Mouse (Mus musculus) inflammation-experienced regulatory T-cells, adult 16 weeks (primary cell): ENCODE results near the gene 2810408A11Rik. TPM values are rescaled to one million over a fixed set of nuclear protein-coding genes. Genes with fewer than 3 reads are reported as not detected.

Source experiments
- polyA plus RNA-seq: library from polyadenylated mRNA; unstranded; fragments of 100-300 nt; shearing (Covaris generic); gene quantifications from one replicate; pipeline ENCODE4 v1.2.1, GENCODE M21; 2017

The 2810408A11Rik gene
- 3.0 TPM for polyA plus RNA-seq

GRCm38 (mm10) chr11:69900471-69901405, at the start of gene 2810408A11Rik, which contains the start of gene Neurl4:
Gene 2810408A11Rik, minus strand, starts transcription at chr11:69900987.
Gene Neurl4, plus strand, starts transcription at chr11:69901072.

GRCm38 (mm10) chr11:69948066-69948762, 47.4 kb upstream of the 2810408A11Rik start, which contains the start of gene Slc2a4:
Gene Slc2a4, minus strand, starts transcription at chr11:69948188.

GRCm38 (mm10) chr11:69935137-69935879, 34.5 kb upstream of the 2810408A11Rik start, which contains the start of gene Ybx2:
Gene Ybx2, plus strand, starts transcription at chr11:69935796.

GRCm38 (mm10) chr11:69921114-69922011, 20.6 kb upstream of the 2810408A11Rik start, which contains the start of gene Eif5a:
Gene Eif5a, minus strand, starts transcription at chr11:69921958.

GRCm38 (mm10) chr11:69913554-69914371, 13.0 kb upstream of the 2810408A11Rik start, which contains the start of gene Gps2:
Gene Gps2, plus strand, starts transcription at chr11:69913888.

GRCm38 (mm10) chr11:69895291-69895690, 5.5 kb downstream of the 2810408A11Rik start, which contains the start of gene Acap1:
Gene Acap1, minus strand, starts transcription at chr11:69895539.

GRCm38 (mm10) chr11:69880853-69881603, 19.8 kb downstream of the 2810408A11Rik start, which contains the start of gene Kctd11:
Gene Kctd11, minus strand, starts transcription at chr11:69881406.

GRCm38 (mm10) chr11:69877878-69878277, 22.9 kb downstream of the 2810408A11Rik start, which contains the start of gene Tmem95:
Gene Tmem95, minus strand, starts transcription at chr11:69878018.

GRCm38 (mm10) chr11:69858113-69858998, 42.4 kb downstream of the 2810408A11Rik start, which contains the start of gene Tnk1:
Gene Tnk1, minus strand, starts transcription at chr11:69858730.

Other genes with a start within 250 kb of the 2810408A11Rik start
- gene Sox15, start 245.7 kb downstream of the 2810408A11Rik start, polyA plus RNA-seq, result not detected
- 56.1 TPM for gene Mpdu1, start 238.3 kb downstream of the 2810408A11Rik start, polyA plus RNA-seq
- 10.3 TPM for gene Cd68, start 234.8 kb downstream of the 2810408A11Rik start, polyA plus RNA-seq
- gene Eif4a1, start 228.6 kb downstream of the 2810408A11Rik start, polyA plus RNA-seq, result 508 TPM
- gene Senp3, start 218.9 kb downstream of the 2810408A11Rik start, polyA plus RNA-seq, result 39.6 TPM
- gene Tnfsf13, start 215.2 kb downstream of the 2810408A11Rik start, polyA plus RNA-seq, result 0.29 TPM
- not detected for gene Tnfsf12, start 205.1 kb downstream of the 2810408A11Rik start, polyA plus RNA-seq
- not detected for gene Tnfsfm13, start 204.9 kb downstream of the 2810408A11Rik start, polyA plus RNA-seq
- 58.0 TPM for gene Polr2a, start 142.3 kb downstream of the 2810408A11Rik start, polyA plus RNA-seq
- gene Slc35g3, start 139.0 kb downstream of the 2810408A11Rik start, polyA plus RNA-seq, result not detected
- 5.8 TPM for gene Zbtb4, start 135.1 kb downstream of the 2810408A11Rik start, polyA plus RNA-seq
- 6.2 TPM for gene Chrnb1, start 105.0 kb downstream of the 2810408A11Rik start, polyA plus RNA-seq
- gene Fgf11, start 99.1 kb downstream of the 2810408A11Rik start, polyA plus RNA-seq, result not detected
- not detected for gene Tmem102, start 95.4 kb downstream of the 2810408A11Rik start, polyA plus RNA-seq
- gene Gm39566, start 85.7 kb downstream of the 2810408A11Rik start, polyA plus RNA-seq, result not detected
- gene Spem2, start 82.5 kb downstream of the 2810408A11Rik start, polyA plus RNA-seq, result not detected
- not detected for gene Spem1, start 78.8 kb downstream of the 2810408A11Rik start, polyA plus RNA-seq
- gene Nlgn2, start 63.2 kb downstream of the 2810408A11Rik start, polyA plus RNA-seq, result 0.61 TPM
- gene Tmem256, start 62.5 kb downstream of the 2810408A11Rik start, polyA plus RNA-seq, result 113 TPM
- 27.8 TPM for gene Plscr3, start 54.6 kb downstream of the 2810408A11Rik start, polyA plus RNA-seq
- not detected for gene Tnk1, start 42.3 kb downstream of the 2810408A11Rik start, polyA plus RNA-seq
- not detected for gene Tmem95, start 23.0 kb downstream of the 2810408A11Rik start, polyA plus RNA-seq
- 2.3 TPM for gene Kctd11, start 19.6 kb downstream of the 2810408A11Rik start, polyA plus RNA-seq
- gene Acap1, start 5.4 kb downstream of the 2810408A11Rik start, polyA plus RNA-seq, result 663 TPM
- 5.7 TPM for gene Neurl4, start 85 bp upstream of the 2810408A11Rik start, polyA plus RNA-seq
- 163 TPM for gene Gps2, start 12.9 kb upstream of the 2810408A11Rik start, polyA plus RNA-seq
- 1,233 TPM for gene Eif5a, start 21.0 kb upstream of the 2810408A11Rik start, polyA plus RNA-seq
- not detected for gene Ybx2, start 34.8 kb upstream of the 2810408A11Rik start, polyA plus RNA-seq
- gene Slc2a4, start 47.2 kb upstream of the 2810408A11Rik start, polyA plus RNA-seq, result not detected
- gene Cldn7, start 63.8 kb upstream of the 2810408A11Rik start, polyA plus RNA-seq, result not detected
- 36.6 TPM for gene Ctdnep1, start 80.2 kb upstream of the 2810408A11Rik start, polyA plus RNA-seq
- 70.7 TPM for gene Elp5, start 81.5 kb upstream of the 2810408A11Rik start, polyA plus RNA-seq
- 438 TPM for gene Gabarap, start 90.2 kb upstream of the 2810408A11Rik start, polyA plus RNA-seq
- gene Phf23, start 94.8 kb upstream of the 2810408A11Rik start, polyA plus RNA-seq, result 117 TPM
- 25.7 TPM for gene Dvl2, start 99.6 kb upstream of the 2810408A11Rik start, polyA plus RNA-seq
- 152 TPM for gene Acadvl, start 114.4 kb upstream of the 2810408A11Rik start, polyA plus RNA-seq
- gene Dlg4, start 116.0 kb upstream of the 2810408A11Rik start, polyA plus RNA-seq, result 11.7 TPM
- not detected for gene Asgr1, start 153.1 kb upstream of the 2810408A11Rik start, polyA plus RNA-seq
- not detected for gene Asgr2, start 191.7 kb upstream of the 2810408A11Rik start, polyA plus RNA-seq
- gene Mgl2, start 229.3 kb upstream of the 2810408A11Rik start, polyA plus RNA-seq, result not detected